Mouse (Mus musculus) MEL-GATA-1-ER (cell line): ENCODE results near the gene Mesp1.
"Not testable (repeated sequence)": the region's sequence is repeated elsewhere in the genome, so short reads cannot be mapped to it uniquely, and the experiment has no call there.

Experiments
- DNase-seq: peaks from one replicate; pipeline ENCODE4 v3.0.0-alpha.2; 2012; ENCODE audit warnings: low read depth; ENCODE audit errors: extremely low read depth

The Mesp1 gene

GRCm38 (mm10) chr7:79792635-79793421, 760 bp downstream of the Mesp1 start:
- no peak for DNase-seq

GRCm38 (mm10) chr7:79789812-79790211, 3.8 kb downstream of the Mesp1 start:
- not testable (repeated sequence) for DNase-seq

GRCm38 (mm10) chr7:79786295-79786694, 7.3 kb downstream of the Mesp1 start:
- DNase-seq: no peak

GRCm38 (mm10) chr7:79782516-79782855, 11.1 kb downstream of the Mesp1 start:
- no peak for DNase-seq

GRCm38 (mm10) chr7:79781826-79782515, 11.6 kb downstream of the Mesp1 start:
- no peak for DNase-seq

GRCm38 (mm10) chr7:79780647-79781626, 12.7 kb downstream of the Mesp1 start:
- peak; percentile 62 for DNase-seq

- DNase-seq: no peak
Measured at GRCm38 (mm10) chr7:79771561-79772512, 21.8 kb downstream of the Mesp1 start.

GRCm38 (mm10) chr7:79769664-79770063, 23.9 kb downstream of the Mesp1 start:
- DNase-seq: no peak

GRCm38 (mm10) chr7:79765991-79766390, 27.6 kb downstream of the Mesp1 start:
- DNase-seq: no peak

- DNase-seq: no peak
Measured at GRCm38 (mm10) chr7:79762106-79762505, 31.5 kb downstream of the Mesp1 start.

GRCm38 (mm10) chr7:79761124-79761876, 32.3 kb downstream of the Mesp1 start:
- DNase-seq: no peak

- no peak for DNase-seq
Measured at GRCm38 (mm10) chr7:79759766-79760165, 33.8 kb downstream of the Mesp1 start.

- no peak for DNase-seq
Measured at GRCm38 (mm10) chr7:79758176-79758575, 35.4 kb downstream of the Mesp1 start.

GRCm38 (mm10) chr7:79756334-79756733, 37.3 kb downstream of the Mesp1 start:
- DNase-seq: no peak

GRCm38 (mm10) chr7:79749511-79749910, 44.1 kb downstream of the Mesp1 start:
- DNase-seq: no peak

GRCm38 (mm10) chr7:79747659-79748058, 45.9 kb downstream of the Mesp1 start:
- DNase-seq: no peak

GRCm38 (mm10) chr7:79744585-79744984, 49.0 kb downstream of the Mesp1 start:
- DNase-seq: peak; percentile 82

GRCm38 (mm10) chr7:79744051-79744450, 49.5 kb downstream of the Mesp1 start:
- no peak for DNase-seq

GRCm38 (mm10) chr7:79742659-79743536, 50.7 kb downstream of the Mesp1 start, which contains the start of the genes Pex11a and Wdr93:
Gene Pex11a (minus strand): TSS chr7:79743131.
Gene Wdr93 (plus strand): TSS chr7:79743163.
- peak; percentile 68 for DNase-seq
